Mouse (Mus musculus): Measurements from ENCODE around the gene Rplp0.

- TF ChIP-seq POLR2A (IDR thresholded peaks at IDR 0.05; ENCODE audit: insufficient read length, low read depth) (no peak), CEBPB (IDR thresholded peaks at IDR 0.05; ENCODE audit: insufficient read depth, poor library complexity, severe bottlenecking) (no peak), TCF3 (IDR thresholded peaks at IDR 0.05; ENCODE audit: insufficient read length, low read depth) (no peak), MYOD1 (IDR thresholded peaks at IDR 0.05; ENCODE audit: control insufficient read depth in 1 of 3, insufficient read length in 2 of 3, low read depth in 2 of 3) (no peak), POLR2AphosphoS2 (IDR thresholded peaks at IDR 0.05; ENCODE audit: insufficient read length, low read depth) (no peak), MAX (IDR thresholded peaks at IDR 0.05; ENCODE audit: low read depth) (no peak), TCF12 (IDR thresholded peaks at IDR 0.05; ENCODE audit: insufficient read depth, poor library complexity, severe bottlenecking) (no peak), REST (IDR thresholded peaks at IDR 0.05; ENCODE audit: insufficient read depth, insufficient read length) (no peak)
These were observed 46.0 kb upstream of the Rplp0 start for GRCm38 (mm10) chr5:115513246-115513645.
